Mouse (Mus musculus) liver, embryonic 14.5 days (tissue): ENCODE measurements around the gene Rasgrp2. TPM values are rescaled to one million over a fixed set of nuclear protein-coding genes. Genes with fewer than 3 reads are reported as not detected.

Experiments used
- ATAC-seq: fragments of 200-750 bp; cut with Nextera tagmentation; 2 replicates; pipeline ENCODE4 v1.8.0; 2017; ENCODE audit warnings: moderate number of reproducible peaks, mild to moderate bottlenecking, moderate library complexity; ENCODE audit not compliant: insufficient read depth
- DNase-seq, 3 experiments: peaks; one replicate each; pipeline ENCODE4 v3.0.0-alpha.2; 2012 to 2013; ENCODE audit warnings: low read depth in 3 of 3, low spot score in 3 of 3
- H3K27ac ChIP-seq: fragments of 300-500 bp; sonication (generic); 2 replicates; pipeline ENCODE4 v1.5.1; 2014; ENCODE audit warnings: moderate library complexity, mild to moderate bottlenecking, control low read depth, inconsistent platforms
- H3K27me3 ChIP-seq: fragments of 300-500 bp; sonication (generic); 2 replicates; pipeline ENCODE4 v1.6.1; 2014; ENCODE audit warnings: mild to moderate bottlenecking, low read length, moderate library complexity; ENCODE audit not compliant: control insufficient read depth, insufficient read depth
- H3K36me3 ChIP-seq: fragments of 300-500 bp; sonication (generic); replicated peaks from 2 replicates; pipeline ENCODE4 v1.6.1; 2014; ENCODE audit warnings: low read depth; ENCODE audit not compliant: control insufficient read depth, insufficient read depth
- H3K4me1 ChIP-seq, 2 experiments: fragments of 200-500 bp in 1 of 2; fragments of 300-500 bp in 1 of 2; sonication (generic) in 1 of 2; replicated peaks; 2 replicates each; pipeline ENCODE4 v1.6.1; 2012 to 2014; ENCODE audit warnings: antibody characterized with exemption in 1 of 2, inconsistent platforms in 1 of 2, low read length in 1 of 2; ENCODE audit not compliant: control insufficient read depth in 2 of 2, insufficient read depth in 2 of 2
- H3K4me2 ChIP-seq: fragments of 300-500 bp; sonication (generic); 2 replicates; pipeline ENCODE4 v1.6.1; 2014; ENCODE audit warnings: low read depth, mild to moderate bottlenecking, control low read depth, moderate library complexity
- H3K4me3 ChIP-seq, 2 experiments: fragments of 200-500 bp in 1 of 2; fragments of 300-500 bp in 1 of 2; sonication (generic) in 1 of 2; 2 replicates each; pipeline ENCODE4 v1.5.1; 2012 to 2014; ENCODE audit warnings: low read depth in 2 of 2, low read length in 2 of 2, mild to moderate bottlenecking in 2 of 2, control low read depth in 1 of 2, inconsistent platforms in 1 of 2, moderate library complexity in 1 of 2; ENCODE audit not compliant: insufficient read depth in 1 of 2
- H3K9ac ChIP-seq: fragments of 300-500 bp; sonication (generic); replicated peaks from 2 replicates; pipeline ENCODE4 v1.6.1; 2014; ENCODE audit warnings: mild to moderate bottlenecking, control low read depth, moderate library complexity
- H3K9me3 ChIP-seq: fragments of 300-500 bp; sonication (generic); 2 replicates; pipeline ENCODE4 v1.6.1; 2016; ENCODE audit warnings: low read length, mixed read lengths; ENCODE audit not compliant: control insufficient read depth
- CTCF ChIP-seq: IDR thresholded peaks from 2 replicates; pipeline ENCODE4 v1.5.1; 2016; ENCODE audit warnings: antibody characterized with exemption, low read depth, control low read depth
- EP300 ChIP-seq: IDR thresholded peaks from 2 replicates; pipeline ENCODE4 v1.6.1; 2016; ENCODE audit warnings: antibody characterized with exemption, low read depth
- WGBS: fragments of 180-500 bp; shearing (Covaris S2); extraction: QIAGEN DNeasy Blood & Tissue Kit; methylation state at CpG from one replicate; pipeline ENCODE4 v1.1.7; 2014; ENCODE audit not compliant: insufficient replicate concordance; 5-methylcytosine and 5-hydroxymethylcytosine counted together
- polyA plus RNA-seq, 2 experiments: library from polyadenylated mRNA; depleted of rRNA in 1 of 2; stranded (reverse) in 1 of 2; unstranded in 1 of 2; fragments of >200 nt; fragmentation: Nextera tagmentation in 1 of 2; extraction: Ambion mirVana in 1 of 2; gene quantifications; 2 replicates each; pipeline versions ENCODE4 v1.2.1 to v1.2.3; 2012 to 2014

Rasgrp2 gene
- polyA plus RNA-seq, 2 experiments = 74.5 to 76.3 TPM

DNA sequence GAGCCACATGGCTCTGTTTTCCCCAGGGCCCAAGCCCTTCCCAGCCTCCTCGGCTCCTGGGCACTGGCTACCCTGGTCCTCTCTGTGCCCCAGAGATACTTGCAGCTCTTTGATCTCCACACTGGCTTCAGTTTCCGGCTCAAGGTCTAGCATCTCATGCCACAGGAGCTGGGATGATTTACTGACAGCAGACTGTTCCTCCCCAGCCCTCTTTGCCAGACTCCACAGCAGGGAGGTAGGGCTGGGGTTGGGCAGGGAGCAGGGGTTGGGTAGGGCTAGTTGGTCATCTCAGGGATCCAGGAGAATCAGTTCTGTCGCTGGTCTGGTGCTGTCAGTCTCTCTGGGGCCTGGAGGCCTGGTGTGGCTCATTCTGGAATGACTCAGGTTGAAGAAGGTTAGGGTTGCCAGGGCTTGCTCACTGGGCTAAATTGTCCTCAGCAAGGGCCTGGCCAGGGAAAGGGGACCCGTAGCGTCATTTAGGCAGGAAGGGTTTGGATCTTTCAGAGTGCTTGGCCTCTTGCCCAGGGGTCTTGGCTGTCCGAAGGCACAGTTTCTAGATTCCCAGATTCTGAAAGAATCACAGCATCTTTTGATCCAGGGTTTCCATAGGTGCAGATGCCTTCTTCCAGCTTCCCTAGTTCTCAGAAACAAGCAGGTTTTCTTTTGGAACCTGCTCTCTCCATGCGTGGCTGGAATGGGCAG, 47.7 kb downstream of the Rasgrp2 start:
- TF ChIP-seq CTCF (no peak), EP300 (no peak)
- Histone ChIP-seq H3K4me3 (no peak overlapping the region), H3K4me1 (peaks cover 4 to 7% of the 10 kb centered on the region in 2 experiments; a peak in 3 of 4 replicates), H3K27ac (no peak overlapping the region), H3K9me3 (no peaks in the 10 kb centered on the region), H3K4me2 (no peak overlapping the region), H3K9ac (no peak overlapping the region), H3K27me3 (no peaks in the 10 kb centered on the region; the same call in 1 of the 2 replicates), H3K36me3 (no peaks in the 10 kb centered on the region)
- DNase-seq = no peak
- ATAC-seq = no peak
- WGBS = 58% methylated on average over 7 of the region's 7 CpGs

GRCm38 (mm10) chr19:6448752-6449151, 49.6 kb downstream of the Rasgrp2 start:
- Histone ChIP-seq H3K4me3 (peak overlapping the region; percentile 6 to 46), H3K27ac (no peak overlapping the region), H3K9ac (peak overlapping the region; percentile 14; the same call in 1 of the 2 replicates), H3K27me3 (no peaks in the 10 kb centered on the region; the same call in 1 of the 2 replicates), H3K9me3 (no peaks in the 10 kb centered on the region), H3K4me2 (peak overlapping the region; percentile 62), H3K36me3 (no peaks in the 10 kb centered on the region), H3K4me1 (peaks cover 4 to 7% of the 10 kb centered on the region in 2 experiments; a peak in 3 of 4 replicates)
- DNase-seq (peak; percentile 28 to 40 (median 30)), ATAC-seq (peak; percentile 61; the same call in 1 of the 2 replicates)
- 12% methylated on average over 5 of the region's 5 CpGs for WGBS
- peak; percentile 75 for TF ChIP-seq EP300
- 0 out of 2 replicates have a peak, but pooled peaks have one; percentile 14 for TF ChIP-seq CTCF

DNA sequence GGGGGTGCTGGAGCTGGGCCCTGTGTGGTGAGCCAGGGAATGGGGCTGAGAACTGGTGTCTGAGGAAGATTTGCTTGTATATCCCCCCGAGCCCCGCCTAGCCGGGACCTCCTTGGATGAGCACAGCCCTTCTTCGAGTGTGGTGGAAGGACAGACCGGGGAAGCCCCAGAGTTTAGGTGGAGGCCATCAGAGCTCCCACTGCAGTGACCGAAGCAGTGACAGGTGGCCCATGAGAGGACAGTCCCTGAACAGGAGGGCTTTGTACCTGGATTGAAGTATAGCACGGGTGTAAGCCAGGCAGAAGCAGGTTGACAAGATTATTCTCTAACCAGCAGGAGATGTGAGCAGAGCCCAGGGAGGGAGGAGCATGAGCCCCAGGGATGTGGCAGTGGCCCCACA, 50.7 kb downstream of the Rasgrp2 start:
- Histone ChIP-seq H3K4me1 (peaks cover 4 to 7% of the 10 kb centered on the region in 2 experiments; a peak in 3 of 4 replicates), H3K27me3 (no peaks in the 10 kb centered on the region; the same call in 1 of the 2 replicates), H3K4me2 (no peak overlapping the region), H3K4me3 (no peak overlapping the region), H3K27ac (no peak overlapping the region), H3K9me3 (no peaks in the 10 kb centered on the region), H3K36me3 (no peaks in the 10 kb centered on the region), H3K9ac (no peak overlapping the region)
- TF ChIP-seq EP300 = no peak
- TF ChIP-seq CTCF = no peak
- no peak for DNase-seq
- WGBS = 62% methylated on average over 7 of the region's 7 CpGs
- no peak for ATAC-seq

DNA sequence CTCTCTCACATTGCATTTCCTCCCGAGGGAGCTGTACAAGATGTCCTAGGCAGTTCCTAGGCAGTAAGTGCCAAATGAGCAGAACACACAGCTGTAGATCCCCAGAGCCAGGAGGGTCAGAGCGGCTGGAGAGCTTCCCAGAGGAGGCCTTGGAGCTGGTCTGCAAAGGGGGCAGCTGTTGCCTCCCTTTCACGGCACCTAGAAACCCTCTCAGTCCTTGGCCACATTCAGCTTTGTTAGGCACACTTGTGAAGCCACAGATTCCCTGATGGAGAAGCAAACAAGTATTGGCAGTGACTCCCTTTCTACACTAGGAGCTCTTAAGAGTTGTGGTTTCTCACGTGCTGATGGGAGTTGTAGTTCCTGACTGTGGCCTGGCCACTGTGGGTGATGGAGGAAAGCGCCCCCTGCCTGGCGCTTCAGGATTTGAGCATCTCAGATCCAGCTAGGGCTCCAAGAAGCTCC, 52.9 kb downstream of the Rasgrp2 start:
- Histone ChIP-seq H3K9me3 (no peaks in the 10 kb centered on the region), H3K4me1 (peaks cover 4 to 7% of the 10 kb centered on the region in 2 experiments; a peak in 3 of 4 replicates), H3K4me2 (no peak overlapping the region), H3K27me3 (no peaks in the 10 kb centered on the region; the same call in 1 of the 2 replicates), H3K27ac (no peak overlapping the region), H3K4me3 (no peak overlapping the region), H3K36me3 (no peaks in the 10 kb centered on the region), H3K9ac (no peak overlapping the region)
- TF ChIP-seq EP300 = no peak
- peak; percentile 79 for TF ChIP-seq CTCF
- 25% methylated on average over 6 of the region's 6 CpGs for WGBS
- ATAC-seq = no peak
- peak; percentile 42 to 44 (median 42) for DNase-seq

DNA sequence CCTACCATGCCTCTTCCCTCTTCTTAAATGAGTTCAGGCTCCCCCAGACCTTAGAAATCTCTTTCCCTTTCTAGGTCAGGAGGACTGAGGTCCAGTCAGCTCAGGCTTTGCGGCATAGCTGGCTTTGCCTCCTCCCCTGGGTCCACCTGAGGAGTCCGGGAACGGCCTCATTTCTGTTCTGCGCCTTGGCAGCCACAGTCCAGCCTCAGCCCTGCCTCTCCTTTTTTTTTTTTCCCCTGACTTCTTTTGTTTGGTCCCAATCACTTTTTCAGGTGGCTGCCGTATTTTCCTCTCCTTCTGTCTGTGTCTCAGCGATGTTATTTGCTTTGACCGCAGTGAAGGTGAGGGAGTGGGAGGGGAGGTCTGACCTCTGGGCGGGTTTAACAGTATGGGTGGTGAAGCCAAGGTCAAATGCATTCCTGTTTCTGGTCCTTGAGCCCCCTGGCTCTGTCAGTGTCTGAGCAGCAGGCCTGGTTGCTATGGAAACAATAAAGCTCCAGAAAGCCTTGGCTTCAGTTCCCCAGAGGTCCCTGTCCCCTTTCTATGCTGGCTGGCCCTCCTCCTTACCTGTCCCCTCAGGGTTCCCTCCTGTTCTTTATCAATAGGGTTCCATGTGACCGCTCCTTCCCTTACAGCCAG, 53.7 kb downstream of the Rasgrp2 start:
- Histone ChIP-seq H3K27me3 (no peaks in the 10 kb centered on the region; the same call in 1 of the 2 replicates), H3K4me3 (no peak overlapping the region), H3K36me3 (no peaks in the 10 kb centered on the region), H3K27ac (no peak overlapping the region), H3K4me2 (no peak overlapping the region), H3K9me3 (no peaks in the 10 kb centered on the region), H3K4me1 (peaks cover 4 to 6% of the 10 kb centered on the region in 2 experiments; a peak in 3 of 4 replicates), H3K9ac (no peak overlapping the region)
- no peak for TF ChIP-seq EP300
- whole genome bisulfite sequencing = 60% methylated on average over 9 of the region's 9 CpGs
- DNase-seq (no peak), ATAC-seq (no peak)
